Mouse (Mus musculus) heart, adult 8-10 months (tissue): Measurements from ENCODE around the gene Maml2. TPM values are rescaled to one million over a fixed set of nuclear protein-coding genes. Genes with fewer than 3 reads are reported as not detected.
A peak's percentile ranks its signal among the peaks of the same experiment; 100 is the strongest.

Source experiments
- DNase-seq: peaks from one replicate; pipeline ENCODE4 v3.0.0; 2022; ENCODE audit warnings: low spot score
- total RNA-seq, 4 experiments: library from RNA; stranded (reverse); gene quantifications; 2 replicates each; pipeline ENCODE4 v1.2.4; 2022

The Maml2 gene
- total RNA-seq, 4 experiments from 2014 or later: 5.0 to 6.1 (median 5.2) TPM

DNA sequence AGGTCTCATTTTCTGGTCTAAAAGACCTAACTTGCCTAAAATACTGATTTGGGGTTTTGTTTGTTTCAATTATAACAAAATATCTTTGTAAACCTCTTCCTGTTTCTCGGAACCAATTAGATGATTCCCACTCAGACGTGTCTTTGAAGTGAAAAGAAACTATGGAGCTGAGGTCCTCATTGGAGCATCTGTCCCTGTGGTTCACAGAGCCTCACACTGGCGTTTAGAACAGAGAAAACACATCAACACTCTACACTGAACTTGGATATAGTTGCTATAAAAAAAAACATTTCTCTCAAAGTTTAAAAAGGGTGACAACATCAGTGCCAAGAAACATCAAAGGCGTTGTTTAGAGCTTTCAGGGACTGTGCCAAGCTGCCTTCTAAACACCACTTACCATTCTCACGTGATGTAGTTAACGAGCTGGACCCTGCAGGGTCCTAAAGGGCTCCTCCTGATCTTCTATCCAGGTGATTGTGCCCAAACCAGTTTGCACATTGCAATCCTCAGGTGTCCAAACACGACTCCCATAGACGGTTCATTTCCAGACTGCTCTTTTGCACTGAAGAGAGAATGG is 309.9 kb downstream of the Maml2 start:
- no peak for DNase-seq

DNA sequence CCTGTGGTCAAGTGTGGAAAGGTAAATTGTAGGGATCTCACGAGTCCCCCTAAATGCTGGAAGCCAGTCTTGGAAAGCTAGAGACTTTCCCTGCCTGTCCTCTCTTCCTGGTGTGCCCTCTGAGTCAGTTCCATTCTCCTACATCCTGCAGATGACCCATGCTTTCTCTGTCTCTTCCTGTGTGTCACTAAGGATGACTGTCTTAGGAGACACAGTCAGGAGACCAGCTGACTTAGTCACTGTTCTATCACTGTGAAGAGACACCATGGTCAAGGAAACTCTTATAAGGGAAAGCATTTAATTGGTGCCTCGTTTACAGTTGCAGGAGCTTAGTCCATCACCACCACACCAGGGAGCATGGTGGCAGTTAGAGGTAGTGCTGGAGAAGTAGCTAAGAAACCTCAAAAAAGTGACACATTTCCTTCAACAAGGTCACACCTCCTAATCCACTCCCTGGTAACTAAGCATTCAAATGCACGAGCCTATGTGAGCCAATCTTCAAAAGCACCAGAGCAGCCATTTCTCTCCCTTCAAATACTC is 310.8 kb downstream of the Maml2 start:
- no peak for DNase-seq

DNA sequence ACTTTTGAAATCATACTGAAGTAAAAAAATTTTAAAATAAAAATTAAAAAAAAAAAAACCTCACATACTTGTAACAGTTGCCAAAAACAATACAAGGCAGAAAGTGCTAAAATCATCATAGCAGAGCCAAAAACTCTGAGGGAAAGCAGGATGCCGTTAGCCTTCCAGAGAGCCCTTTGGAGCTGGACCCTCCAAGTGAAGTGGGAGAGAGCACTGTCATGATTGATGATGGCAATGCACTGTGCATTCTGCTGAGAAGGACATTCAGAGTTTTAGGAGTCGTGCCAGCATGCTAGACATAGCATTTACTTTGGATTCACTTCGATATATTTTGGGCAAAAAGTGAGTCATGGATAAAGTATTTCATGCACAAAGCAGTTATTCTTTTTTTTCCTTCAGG is 313.8 kb downstream of the Maml2 start:
- DNase-seq: peak; percentile 19

DNA sequence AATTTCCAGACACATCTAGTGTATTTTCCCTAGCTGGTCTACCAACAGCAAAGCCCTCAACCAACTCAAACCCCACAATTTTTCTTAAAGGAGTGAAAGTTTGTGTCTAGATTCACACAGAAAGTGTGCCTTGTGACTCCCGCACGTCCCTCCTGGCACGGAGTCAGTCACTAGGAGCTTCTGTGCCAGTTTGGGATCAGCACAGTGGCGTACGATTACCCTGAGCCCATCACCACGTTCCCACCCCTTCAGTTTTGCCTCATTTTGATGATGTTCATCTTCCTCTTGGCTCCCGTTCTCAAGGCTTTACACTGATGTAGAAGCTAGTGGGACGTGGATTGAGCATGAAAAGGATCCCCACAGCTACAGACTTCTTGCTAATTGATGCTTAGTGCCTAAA is 314.6 kb downstream of the Maml2 start:
- DNase-seq: no peak

DNA sequence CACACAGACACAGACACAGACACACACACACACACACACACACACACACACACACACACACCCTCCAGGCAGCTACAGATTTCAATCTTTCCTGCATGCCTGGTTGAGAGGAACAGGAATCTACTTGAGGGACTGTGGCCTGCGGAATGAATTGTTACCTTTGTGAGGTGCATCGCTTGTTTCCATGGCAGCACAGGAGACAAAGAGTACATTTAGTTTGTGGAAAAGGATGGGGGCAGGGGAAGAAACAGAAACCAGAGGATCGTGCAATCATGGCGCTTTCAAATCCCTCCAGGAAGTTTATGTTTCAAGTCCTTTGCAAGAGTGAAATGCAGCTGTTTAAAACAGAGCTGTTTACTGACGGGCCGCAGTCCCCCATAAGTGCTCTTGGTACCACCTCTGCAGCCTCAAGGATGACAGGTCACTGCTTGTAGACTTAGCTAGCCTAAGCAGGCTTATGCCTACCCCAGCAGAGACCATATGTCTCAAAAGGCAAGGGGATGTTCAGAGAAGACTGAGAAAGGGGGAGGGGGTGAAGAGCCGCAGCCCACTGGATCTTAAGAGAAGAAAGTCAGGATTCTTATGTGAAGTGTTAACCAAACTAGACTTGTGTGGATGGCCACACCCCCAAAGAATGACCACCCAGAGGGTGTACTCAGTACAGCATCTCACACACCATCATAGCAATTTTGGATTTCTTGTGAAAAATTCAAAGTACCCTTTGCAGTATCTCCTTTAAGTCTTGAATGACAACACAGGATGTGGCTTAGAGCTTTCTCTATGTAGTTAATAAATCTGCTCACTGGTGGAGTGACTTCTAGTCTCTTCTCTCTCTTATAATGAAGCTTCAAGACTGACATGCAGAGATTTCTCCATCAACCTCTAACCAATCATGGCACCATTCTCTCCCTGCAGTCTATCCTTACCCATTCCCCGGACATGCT is 315.8 kb downstream of the Maml2 start:
- DNase-seq: no peak

DNA sequence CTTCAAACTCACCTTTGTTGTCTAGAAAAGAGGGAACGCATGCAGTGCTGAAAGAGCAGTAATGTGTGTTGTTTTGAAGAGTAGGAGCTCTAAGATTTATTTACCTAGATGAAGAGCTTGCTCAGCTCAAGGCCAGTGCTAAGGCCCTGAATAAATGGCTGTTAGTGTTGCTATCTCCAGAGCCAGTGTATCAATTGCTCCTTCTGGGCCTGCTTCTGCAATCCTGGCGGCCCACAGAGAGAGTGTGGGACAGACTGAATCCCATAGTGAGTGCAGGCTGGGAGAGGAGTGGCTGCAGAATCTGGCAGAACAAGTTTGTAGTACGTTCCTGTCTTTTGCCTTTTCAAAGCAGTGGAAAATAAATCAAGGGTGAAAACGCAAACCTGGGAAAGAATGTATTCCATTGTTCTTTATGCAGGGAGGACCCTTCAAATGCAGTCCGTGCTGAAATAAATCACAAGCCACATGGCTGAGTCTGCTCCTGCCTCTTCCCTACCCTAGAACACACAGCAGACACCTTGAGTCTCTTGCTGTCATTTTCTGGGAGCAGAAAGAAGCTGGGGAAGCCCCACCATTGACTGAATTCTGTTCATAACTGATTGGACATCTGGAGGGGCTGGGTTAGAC is 318.7 kb downstream of the Maml2 start:
- DNase-seq: no peak

DNA sequence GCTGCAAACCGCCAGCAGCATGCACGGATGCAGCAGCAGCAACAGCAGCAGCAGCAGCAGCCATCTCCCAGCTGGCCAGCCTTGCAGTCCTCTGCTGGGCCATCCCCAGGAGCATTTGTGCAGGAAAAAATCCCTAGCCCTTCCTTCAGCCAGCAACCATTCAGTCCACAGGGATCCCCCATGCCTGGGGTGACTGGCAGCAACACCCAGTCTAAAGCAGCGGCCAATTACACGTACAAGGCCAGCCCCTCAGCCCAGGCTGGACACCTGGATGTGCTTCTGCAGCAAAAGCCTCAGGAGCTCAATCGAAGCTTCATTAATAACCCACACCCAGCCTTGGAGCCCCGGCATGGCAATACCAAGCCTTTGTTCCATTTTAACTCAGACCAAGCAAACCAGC is 323.0 kb downstream of the Maml2 start:
- no peak for DNase-seq

DNA sequence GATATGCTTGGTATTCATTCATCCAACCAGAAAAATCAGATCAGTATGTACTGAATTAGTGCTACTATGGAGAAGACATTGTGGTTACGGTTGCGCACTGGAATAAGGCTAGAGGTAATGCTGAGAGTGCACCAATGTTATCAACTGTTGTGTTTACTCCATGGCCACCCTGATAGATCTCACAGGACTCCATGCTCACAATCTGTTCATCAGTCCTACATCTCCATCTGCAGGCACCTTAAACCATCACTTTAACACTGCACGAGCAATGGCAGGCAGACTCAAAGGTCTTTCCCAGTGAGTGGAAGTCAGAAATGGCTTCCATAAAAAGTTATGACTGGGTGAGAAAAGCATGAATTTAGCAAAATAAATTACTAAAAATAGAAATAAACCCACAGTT is 324.2 kb downstream of the Maml2 start:
- no peak for DNase-seq

DNA sequence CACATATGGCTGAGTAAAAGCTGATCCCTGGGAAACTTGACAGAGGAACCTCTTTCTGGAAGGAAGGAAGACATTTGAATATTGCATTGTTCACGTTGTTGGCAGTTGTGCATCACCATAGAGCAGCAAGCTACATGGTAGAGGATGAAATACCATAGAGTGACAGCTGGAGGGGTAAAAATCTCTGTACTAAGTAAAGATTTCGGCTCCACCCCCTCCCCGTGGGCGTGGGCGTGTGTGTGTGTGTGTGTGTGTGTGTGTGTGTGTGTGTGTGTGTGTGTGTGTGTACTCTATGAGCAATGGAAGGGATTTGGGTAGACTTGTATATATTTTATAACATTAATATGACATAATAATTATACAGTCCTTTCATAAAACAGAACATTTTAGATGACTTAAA is 324.7 kb downstream of the Maml2 start:
- DNase-seq: no peak

DNA sequence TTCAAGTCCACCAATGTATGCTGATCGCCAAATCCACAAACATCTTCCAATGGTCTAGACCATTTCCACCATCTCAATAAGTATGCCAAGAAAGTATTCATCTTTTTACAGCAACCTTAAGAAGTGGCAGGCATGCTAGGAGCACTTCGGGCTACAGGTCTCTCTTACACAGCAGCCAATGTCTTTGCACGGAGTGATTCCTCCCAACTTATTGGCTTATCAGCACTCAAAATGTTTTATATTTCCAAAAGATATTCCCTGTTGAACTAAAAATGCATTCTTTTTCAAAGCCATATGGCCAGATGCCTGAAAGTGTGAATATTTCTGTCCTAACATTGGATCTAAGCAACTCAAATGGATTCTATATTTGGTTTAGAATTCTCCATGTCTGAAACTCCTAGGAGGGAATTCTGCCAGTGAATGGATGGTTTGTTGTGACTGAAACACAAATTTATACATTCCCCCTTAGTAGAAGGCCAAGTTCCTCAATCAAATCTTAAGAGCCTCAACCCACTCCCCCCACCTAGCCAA is 326.2 kb downstream of the Maml2 start:
- DNase-seq: no peak

DNA sequence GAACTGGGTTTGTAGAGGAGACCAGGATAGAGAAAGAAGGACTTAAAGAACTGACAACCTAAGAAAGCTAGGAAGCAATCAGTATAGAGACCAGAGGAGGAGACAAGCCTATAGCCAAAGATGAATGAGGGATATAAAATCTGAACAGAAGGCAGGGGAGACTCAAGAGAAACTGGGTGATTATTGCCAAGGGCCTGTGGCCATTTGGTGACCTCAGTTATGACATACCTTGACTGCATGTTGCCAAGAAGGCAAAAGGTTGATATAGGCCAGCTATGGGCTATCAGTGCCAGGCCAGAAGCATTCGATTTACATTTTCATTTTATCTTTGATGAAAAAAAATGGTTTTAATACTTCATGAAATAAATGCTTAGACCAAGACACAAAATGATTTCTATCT is 327.0 kb downstream of the Maml2 start:
- DNase-seq: no peak

DNA sequence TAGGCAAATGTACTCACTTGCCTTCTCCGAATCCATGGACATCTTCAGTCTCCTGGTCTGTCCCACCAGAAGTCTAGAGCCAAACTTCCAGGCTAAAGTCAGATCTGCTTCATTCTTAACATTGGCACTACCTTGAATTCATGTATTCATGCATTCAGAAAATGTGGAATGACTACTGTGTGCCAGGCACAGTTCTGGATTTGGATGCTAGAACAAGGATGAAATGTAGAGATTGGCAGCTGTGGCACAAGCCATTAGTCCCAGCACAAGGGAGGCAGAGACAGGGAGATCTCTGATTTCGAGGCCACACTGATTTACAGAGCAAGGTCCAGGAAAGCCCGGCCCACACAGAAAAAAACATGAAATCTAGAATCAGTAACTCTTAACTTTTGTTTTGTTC is 327.5 kb downstream of the Maml2 start:
- DNase-seq: no peak

DNA sequence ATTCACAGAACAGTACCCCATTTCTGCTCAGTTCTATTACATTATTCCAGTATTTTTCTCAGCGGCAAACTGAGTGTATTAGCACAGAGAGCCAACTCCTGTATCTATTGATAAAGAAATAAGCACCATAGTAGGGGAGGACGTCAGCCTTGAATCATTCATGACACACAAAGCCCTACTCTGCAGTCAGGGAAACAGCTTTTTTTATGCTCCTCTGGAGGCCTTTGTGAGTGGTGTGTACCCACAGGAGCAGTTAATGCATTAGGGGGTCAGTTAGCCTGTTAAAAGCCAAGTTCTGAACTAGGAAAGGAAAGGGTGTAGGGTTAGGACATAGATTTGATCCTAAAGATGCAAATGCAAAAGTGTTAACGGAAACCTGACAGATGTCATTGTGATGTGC is 328.7 kb downstream of the Maml2 start:
- DNase-seq: no peak

DNA sequence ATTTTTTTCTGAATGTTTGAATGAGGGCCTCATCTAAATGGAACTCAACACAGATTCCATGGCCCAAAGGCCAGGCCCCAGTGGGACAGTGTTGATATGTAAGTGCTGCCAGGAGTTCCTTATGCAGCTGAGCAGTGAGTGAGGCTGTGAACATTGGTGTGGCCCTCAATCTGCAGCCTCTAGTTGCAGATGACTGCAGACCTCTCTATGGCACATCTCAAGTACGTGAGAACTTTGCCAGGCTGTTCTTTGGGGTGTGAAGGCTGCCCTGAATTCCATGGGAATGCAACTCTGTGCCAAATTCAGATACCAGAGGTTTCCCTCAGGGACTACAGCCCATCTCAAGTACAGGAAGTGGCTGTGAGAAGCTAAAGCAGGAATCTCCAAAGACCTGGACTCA is 335.6 kb downstream of the Maml2 start:
- DNase-seq: peak; percentile 56

DNA sequence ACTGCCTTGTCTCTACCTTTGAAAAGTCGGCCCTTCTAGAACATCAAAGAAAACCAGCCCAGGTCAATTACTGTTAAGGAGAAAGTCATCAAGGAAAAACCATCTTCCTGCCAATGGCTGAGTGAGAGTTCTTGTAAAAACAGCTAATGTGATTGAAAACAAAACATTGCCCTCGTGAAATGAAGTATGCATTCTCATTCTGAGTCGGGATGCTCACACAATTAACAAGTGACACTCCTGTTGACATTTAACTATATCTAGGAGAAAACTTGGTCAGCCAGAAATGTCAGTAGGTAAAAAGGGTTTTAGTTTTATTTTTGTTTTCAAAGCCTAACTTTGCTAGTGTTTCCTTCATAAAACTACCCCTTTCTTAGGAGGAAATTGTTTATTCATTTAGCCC is 341.9 kb downstream of the Maml2 start:
- DNase-seq: no peak

DNA sequence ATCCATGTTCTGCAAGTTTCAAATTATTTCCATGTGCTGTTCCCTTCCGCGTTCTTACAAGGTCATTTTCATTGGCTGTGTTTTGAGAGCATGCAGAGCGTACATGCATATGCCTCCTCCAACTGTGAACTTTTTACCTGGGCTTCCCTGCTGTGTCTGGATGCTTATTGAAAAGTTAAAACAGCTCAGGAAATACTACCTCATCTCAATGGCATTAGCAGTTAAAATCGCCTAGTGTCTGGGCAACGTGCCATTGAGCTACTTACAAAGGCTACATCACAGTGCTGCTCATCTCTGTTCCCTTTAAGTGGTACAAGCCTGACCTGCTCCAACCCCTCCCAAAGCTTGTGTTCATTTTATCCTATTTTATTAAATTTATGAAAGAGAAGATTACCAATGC is 347.4 kb downstream of the Maml2 start:
- DNase-seq: peak; percentile 39

DNA sequence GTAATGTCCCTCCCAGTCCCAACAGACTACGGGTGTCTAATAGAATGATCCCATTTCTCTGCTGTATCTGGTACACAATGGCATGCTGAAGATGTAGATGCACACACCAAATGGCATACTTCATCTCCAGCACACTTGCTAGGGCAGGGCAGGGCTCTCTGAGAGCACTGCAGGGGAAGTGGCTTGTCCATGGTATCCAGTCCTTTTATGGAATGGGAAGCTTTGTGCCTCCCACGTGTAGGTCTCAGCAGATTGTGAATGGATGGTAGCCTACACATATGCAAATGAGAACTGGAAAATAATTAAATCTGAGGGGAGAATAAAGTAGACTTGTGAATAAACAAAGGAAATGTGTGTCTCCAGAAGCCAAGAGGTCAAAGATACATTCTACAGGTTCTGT is 353.3 kb downstream of the Maml2 start:
- DNase-seq: no peak

DNA sequence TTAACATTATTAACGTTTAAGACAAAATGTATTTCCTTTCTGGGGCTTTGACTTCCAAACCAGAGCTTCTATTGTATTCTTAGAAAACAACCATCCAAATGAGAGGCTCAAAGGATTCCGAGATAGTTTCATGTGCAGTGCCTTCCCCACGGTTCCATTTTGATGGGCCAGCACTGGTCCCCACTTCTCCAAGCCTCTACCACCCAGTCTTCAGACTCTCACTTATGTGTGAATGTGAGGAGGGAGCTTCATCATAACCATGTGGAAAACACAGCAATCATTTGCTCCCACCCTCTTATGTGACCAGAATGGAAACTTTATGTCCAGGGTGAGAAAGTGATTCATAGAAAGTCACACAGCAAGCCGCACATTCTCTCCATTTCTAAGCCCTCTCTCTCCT is 354.1 kb downstream of the Maml2 start:
- DNase-seq: no peak

DNA sequence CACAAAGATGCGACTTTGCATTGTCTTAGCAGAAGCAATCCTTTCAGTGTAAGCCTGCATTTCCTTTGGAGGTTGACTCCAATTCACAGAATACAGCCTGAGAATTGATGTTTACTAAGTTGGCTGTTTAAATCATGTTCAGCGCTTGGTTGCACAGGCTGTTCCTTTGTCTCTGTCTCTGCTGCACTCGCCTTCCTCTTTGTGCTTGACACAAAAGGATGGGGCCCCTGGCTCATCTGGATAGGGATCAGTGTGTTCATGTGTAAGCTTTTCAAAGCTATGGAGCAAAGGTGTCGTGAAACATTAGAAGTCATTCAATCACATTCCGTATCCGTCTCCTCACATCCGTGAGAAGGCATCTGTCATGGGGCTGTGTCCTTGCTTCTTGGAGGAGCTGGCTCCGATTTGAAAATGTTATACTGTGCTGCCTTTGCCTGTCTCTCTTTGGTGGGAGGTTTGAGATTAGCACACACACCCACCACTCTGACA is 354.7 kb downstream of the Maml2 start:
- no peak for DNase-seq

DNA sequence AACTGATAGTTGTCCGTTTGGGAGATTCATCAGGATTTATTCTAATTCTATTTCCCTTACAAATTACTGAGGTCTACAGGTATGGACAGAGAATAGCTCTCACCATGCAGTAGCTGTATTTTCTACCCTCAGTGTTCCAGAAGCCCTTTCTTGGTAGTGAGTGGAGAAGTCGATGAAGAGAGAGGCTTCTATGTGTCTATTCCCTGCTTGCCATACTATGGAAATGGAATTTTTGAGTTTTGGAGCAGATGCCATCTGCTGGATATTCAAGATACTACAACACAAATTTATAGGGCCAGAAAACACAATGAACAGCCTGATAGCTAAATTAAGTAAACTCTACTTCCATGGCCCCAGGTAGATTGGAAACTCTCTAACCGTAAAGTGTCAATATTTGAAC is 355.2 kb downstream of the Maml2 start:
- DNase-seq: peak; percentile 62

DNA sequence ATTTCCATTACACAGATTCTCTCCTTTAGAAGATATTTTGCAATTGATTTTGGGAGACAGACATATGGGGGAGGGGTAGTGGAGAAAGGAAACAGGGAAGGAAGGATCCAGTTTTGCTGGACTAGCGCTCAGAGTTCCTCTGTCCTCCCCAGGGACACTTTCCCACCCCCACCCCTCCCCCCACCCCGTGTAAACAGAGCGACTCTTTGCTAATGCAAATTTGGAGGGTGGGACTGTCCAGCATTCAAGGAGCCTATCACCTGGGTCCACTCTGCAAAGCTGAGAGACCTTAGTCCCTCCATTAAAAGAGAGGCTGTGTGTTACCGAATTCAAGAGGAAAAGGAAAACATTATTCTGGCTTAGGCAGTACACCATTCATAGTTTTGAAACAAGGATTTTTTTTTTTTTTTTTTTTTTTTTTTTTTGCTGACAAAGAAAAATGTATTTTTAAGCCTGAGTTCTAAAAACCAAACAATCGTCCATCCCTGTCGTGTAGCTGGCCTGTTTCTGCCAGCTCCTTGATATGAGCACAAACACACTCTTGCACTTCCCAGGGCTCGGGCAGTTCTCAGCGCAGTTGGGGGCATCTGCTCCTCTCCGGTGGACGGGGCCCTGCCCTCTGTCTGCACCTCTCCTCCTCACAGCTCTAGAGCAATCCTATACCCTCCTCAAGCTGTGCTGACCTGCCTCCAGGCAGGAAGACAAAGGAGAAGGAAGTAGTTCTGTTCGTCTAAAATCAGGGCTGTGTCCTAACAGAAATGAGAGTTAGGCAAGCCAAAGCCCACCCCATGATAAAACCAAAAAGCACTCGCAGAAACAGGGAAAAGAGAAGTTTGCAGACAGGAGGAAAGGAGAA is 364.2 kb downstream of the Maml2 start:
- peak; percentile 16 for DNase-seq
